Mouse (Mus musculus) ZHBTc4 (cell line): ENCODE measurements at regions not wholly inside any gene's neighbourhood (a gene's known extent, or its start where the extent isn't known, plus 50 kb on each side); places are given as distances from the start of the nearest gene placed in this dataset.
A peak's percentile ranks its signal among the peaks of the same experiment; 100 is the strongest.

Source experiments
- DNase-seq: peaks from one replicate; pipeline ENCODE4 v3.0.0-alpha.2; 2011; ENCODE audit warnings: low read depth, low spot score

GRCm38 (mm10) chr13:52150281-52150680 lies 303.8 kb downstream of the Gadd45g start:
- DNase-seq: no peak

GRCm38 (mm10) chr13:52151777-52152176 lies 305.3 kb downstream of the Gadd45g start:
- DNase-seq: no peak

- DNase-seq: no peak
Observed at GRCm38 (mm10) chr13:52152221-52152620, 305.7 kb downstream of the Gadd45g start.

GRCm38 (mm10) chr13:52153030-52153429 lies 306.6 kb downstream of the Gadd45g start:
- DNase-seq: no peak

- no peak for DNase-seq
Observed at GRCm38 (mm10) chr13:52153576-52153975, 307.1 kb downstream of the Gadd45g start.

GRCm38 (mm10) chr13:52154111-52154843 lies 307.8 kb downstream of the Gadd45g start:
- DNase-seq: no peak

- no peak for DNase-seq
Observed at GRCm38 (mm10) chr13:52154844-52155587, 308.5 kb downstream of the Gadd45g start.

- DNase-seq: no peak
Observed at GRCm38 (mm10) chr13:52155588-52156086, 309.2 kb downstream of the Gadd45g start.

GRCm38 (mm10) chr13:52162676-52163075 lies 316.2 kb downstream of the Gadd45g start:
- no peak for DNase-seq

GRCm38 (mm10) chr13:52165531-52165930 lies 319.1 kb downstream of the Gadd45g start:
- DNase-seq: no peak

- no peak for DNase-seq
Observed at GRCm38 (mm10) chr13:52167968-52168367, 321.5 kb downstream of the Gadd45g start.

- DNase-seq: no peak
Observed at GRCm38 (mm10) chr13:52172706-52173346, 326.3 kb downstream of the Gadd45g start.

GRCm38 (mm10) chr13:52175665-52176064 lies 329.2 kb downstream of the Gadd45g start:
- DNase-seq: no peak

GRCm38 (mm10) chr13:52179977-52180376 lies 333.5 kb downstream of the Gadd45g start:
- DNase-seq: no peak

- DNase-seq: no peak
Observed at GRCm38 (mm10) chr13:52183635-52184034, 337.2 kb downstream of the Gadd45g start.

GRCm38 (mm10) chr13:52185574-52185973 lies 339.1 kb downstream of the Gadd45g start:
- DNase-seq: no peak

- no peak for DNase-seq
Observed at GRCm38 (mm10) chr13:52187841-52188604, 341.5 kb downstream of the Gadd45g start.

GRCm38 (mm10) chr13:52188605-52189003 lies 342.1 kb downstream of the Gadd45g start:
- DNase-seq: peak; percentile 38

GRCm38 (mm10) chr13:52189382-52189923 lies 341.6 kb downstream of the Diras2 start:
- peak; percentile 95 for DNase-seq

- peak; percentile 77 for DNase-seq
Observed at GRCm38 (mm10) chr13:52190256-52190655, 340.8 kb downstream of the Diras2 start.
